Comparison of ENCODE assay signal across 9 mouse cellular contexts in genomic region chr1:72237007-72237775, GRCm38 (mm10). TPM values are rescaled to one million over a fixed set of nuclear protein-coding genes. Genes with fewer than 3 reads are reported as not detected.
DNase-seq lines count a peak whose midpoint lies in the region; ATAC-seq lines count a peak whose summit lies in the region.
"Had no signal": no experiment of that assay in that cellular context is flagged by ENCODE, and none has a peak within 500 bp of the region (broad histone marks: within the 10 kb centered on the region; RNA-seq: fewer than 3 reads in every experiment).

No protein-coding gene starts in this region.

- H3K4me3 ChIP-seq in forebrain, embryonic 15.5 days, result peak overlapping the region; percentile 20

- H3K36me3 ChIP-seq in forebrain, embryonic 15.5 days, result no peaks in the 10 kb centered on the region

- H3K4me1 ChIP-seq in forebrain, embryonic 15.5 days, result 0 out of 2 replicates have a peak, but pooled peaks cover 9% of the 10 kb centered on the region

- H3K27ac ChIP-seq in forebrain, embryonic 15.5 days (replicated peaks), result no peak overlapping the region

- no peak overlapping the region for H3K9ac ChIP-seq in forebrain, embryonic 15.5 days (replicated peaks)

- H3K27me3 ChIP-seq in forebrain, embryonic 15.5 days, result peaks cover 7% of the 10 kb centered on the region; the same call in 1 of the 2 replicates

- ATAC-seq in forebrain, embryonic 15.5 days (replicated peaks), result no peak; the same call in 1 of the 2 replicates

- H3K9me3 ChIP-seq in forebrain, embryonic 15.5 days, result no peaks in the 10 kb centered on the region

- DNase-seq in adrenal gland, adult 8-10 months, result peak; percentile 39
- DNase-seq in adrenal gland, postnatal 4 days (ENCODE audit: low spot score in 2 of 2), result no peak
- DNase-seq in right cerebral cortex, postnatal 10 days (ENCODE audit: low spot score in 2 of 2), result peak; percentile 63 to 70
- no peak for DNase-seq in right cerebral cortex, postnatal 14 days
- DNase-seq in kidney, adult 8-10 months, result peak; percentile 44 to 66
- DNase-seq in lung, postnatal 36 days, result peak; percentile 65
- peak; percentile 33 for DNase-seq in thymus, postnatal 4 days

- 10% methylated on average over 13 of the region's 13 CpGs for WGBS in forebrain, embryonic 15.5 days

- peak overlapping the region; percentile 41 for H3K4me2 ChIP-seq in forebrain, embryonic 15.5 days (replicated peaks)

RNA-seq across cellular contexts. Expression of gene Mreg, which starts 25.1 kb away (rescaled TPM):
- total RNA-seq in adrenal gland, adult 8-10 months (2022), result 1 to 10 TPM; 1.1 to 1.9 (median 1.1) TPM
- 1 to 10 TPM; 4.1 to 4.5 TPM for total RNA-seq in adrenal gland, postnatal 4 days (2021)
- polyA plus RNA-seq in forebrain, embryonic 15.5 days (2015; fragmentation: Nextera tagmentation; extraction: Ambion mirVana), result 0.94 and 1.4 TPM in 2 replicates
- total RNA-seq: hematopoietic stem cell, adult 5-6 weeks had no signal

RNA-seq across cellular contexts. Expression of gene Pecr, which starts 46.9 kb away (rescaled TPM):
- total RNA-seq in adrenal gland, adult 8-10 months (2022), result 10 to 100 TPM; 27.1 to 35.2 (median 27.7) TPM
- total RNA-seq in adrenal gland, postnatal 4 days (2021), result 10 to 100 TPM; 37.0 to 38.7 TPM
- 9.1 and 12.8 TPM in 2 replicates for polyA plus RNA-seq in forebrain, embryonic 15.5 days (2015; fragmentation: Nextera tagmentation; extraction: Ambion mirVana)

RNA-seq across cellular contexts. Expression of gene Tmem169, which starts 47.0 kb away (rescaled TPM):
- under 1 TPM; 0.32 to 0.86 (median 0.66) TPM for total RNA-seq in adrenal gland, adult 8-10 months (2022)
- total RNA-seq in adrenal gland, postnatal 4 days (2021), result 1 to 10 TPM; 2.5 to 6.1 TPM
- 32.8 and 34.0 TPM in 2 replicates for polyA plus RNA-seq in forebrain, embryonic 15.5 days (2015; fragmentation: Nextera tagmentation; extraction: Ambion mirVana)
- total RNA-seq: hematopoietic stem cell, adult 5-6 weeks had no signal

Comparison
In these comparisons a context has a peak if more than half of its experiments do, and no peak if none do; other contexts are left out.
1. DNase-seq: peak in adrenal gland, adult 8-10 months (single experiment), right cerebral cortex, postnatal 10 days (2 of 2), kidney, adult 8-10 months (2 of 2), lung, postnatal 36 days (single experiment) and thymus, postnatal 4 days (single experiment); none in adrenal gland, postnatal 4 days (0 of 2) and right cerebral cortex, postnatal 14 days (single experiment).